Mouse (Mus musculus) frontal cortex, postnatal 25 days (tissue): ENCODE measurements around the gene Pcbp2.

ENCODE experiments used
- DNase-seq, 2 experiments: peaks; one replicate each; pipeline ENCODE4 v3.0.0; 2022; ENCODE audit warnings: low spot score in 2 of 2

Gene Pcbp2

DNA sequence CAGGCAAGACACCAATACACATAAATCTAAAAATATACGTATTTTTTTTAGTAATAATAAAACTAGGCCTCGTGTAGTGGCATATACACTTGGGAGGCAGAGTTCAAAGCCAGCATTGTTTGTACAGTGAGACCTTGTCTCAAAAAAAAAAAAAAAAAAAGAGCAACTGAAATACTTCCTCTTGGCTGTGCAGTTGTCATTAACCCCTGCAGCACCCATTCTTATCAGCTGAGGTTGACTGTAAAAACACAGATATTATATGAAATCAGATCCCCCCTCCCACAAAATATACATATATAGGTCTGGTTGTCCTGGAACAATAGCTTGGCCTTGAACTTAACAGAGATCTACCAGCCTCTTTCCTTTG is 36.1 kb downstream of the Pcbp2 start:
- no peak for DNase-seq

DNA sequence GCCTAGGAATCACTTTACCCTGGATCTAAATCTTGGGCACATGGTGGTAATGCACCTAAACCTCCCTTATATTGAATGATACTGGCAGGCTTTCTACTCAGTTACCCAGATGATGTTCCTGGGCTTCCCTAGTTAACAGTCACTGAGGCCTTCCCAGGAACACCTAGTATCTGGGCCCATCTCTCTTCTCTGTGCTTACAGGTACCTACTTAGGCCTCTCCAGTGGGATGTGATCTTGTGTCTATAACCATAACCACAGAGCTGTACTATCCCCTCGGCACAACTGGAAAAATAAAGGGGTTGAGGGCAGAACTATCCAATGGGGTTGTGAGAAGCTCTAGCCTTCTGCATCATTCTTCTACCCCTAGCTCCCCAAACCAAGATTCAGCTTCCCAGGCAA is 36.5 kb downstream of the Pcbp2 start:
- DNase-seq = no peak

DNA sequence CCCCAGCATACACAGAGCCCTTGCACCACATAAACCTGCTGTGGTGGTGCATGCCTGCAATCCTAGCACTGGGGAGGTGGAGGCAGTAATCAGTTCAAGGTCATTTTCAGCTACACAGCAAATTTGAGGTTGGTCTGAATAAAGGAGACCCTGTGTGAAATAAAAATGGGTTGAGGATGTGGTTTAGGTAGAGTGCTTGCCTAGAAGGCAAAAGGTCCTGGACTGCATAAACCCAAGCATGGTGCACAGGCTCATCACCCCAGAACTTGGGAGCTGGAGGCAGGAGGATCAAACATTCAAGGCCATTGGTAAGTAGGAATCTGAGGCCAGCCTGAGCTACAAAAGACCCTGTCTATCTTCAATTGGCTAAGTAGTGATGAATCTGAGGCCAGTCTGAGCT is 37.2 kb downstream of the Pcbp2 start:
- no peak for DNase-seq

DNA sequence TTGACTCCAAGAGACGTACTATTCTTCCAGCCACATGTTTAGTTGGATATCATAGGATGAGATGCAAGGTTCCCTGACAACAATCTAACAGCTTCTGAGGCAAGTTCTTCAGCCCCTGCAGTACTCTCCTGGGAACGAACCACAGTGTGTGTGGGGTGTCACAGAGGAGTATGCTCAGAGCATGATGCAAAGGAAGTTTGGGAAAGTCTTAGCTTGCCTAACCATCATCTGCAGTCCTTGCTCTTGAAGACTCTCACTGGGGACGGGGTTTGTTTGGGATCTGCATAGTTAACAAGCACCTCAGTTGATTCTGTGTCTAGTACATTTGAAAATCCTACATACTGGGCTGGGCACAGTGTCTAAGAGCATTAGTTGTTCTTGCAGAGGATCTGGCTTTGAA is 38.0 kb downstream of the Pcbp2 start:
- DNase-seq = no peak

DNA sequence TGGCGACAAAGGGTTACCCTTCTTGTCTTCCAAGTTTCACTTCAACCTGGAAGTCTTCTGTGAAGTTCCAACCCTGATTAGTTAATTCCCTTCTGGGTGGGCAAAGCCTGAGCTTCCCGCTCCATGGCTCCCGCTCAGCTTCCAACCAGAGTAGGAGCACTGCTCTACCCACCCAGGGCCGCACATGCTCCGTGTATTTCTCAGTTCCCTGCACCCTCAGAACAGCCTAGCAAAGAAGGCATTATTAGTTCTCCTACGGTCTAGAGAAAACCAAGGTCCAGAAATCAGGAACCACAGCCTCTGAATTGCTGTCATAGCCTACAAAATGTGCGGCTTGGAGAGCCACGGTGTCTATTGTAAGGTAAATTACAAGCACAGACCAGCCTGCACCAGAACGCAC is 39.8 kb downstream of the Pcbp2 start:
- DNase-seq = no peak

DNA sequence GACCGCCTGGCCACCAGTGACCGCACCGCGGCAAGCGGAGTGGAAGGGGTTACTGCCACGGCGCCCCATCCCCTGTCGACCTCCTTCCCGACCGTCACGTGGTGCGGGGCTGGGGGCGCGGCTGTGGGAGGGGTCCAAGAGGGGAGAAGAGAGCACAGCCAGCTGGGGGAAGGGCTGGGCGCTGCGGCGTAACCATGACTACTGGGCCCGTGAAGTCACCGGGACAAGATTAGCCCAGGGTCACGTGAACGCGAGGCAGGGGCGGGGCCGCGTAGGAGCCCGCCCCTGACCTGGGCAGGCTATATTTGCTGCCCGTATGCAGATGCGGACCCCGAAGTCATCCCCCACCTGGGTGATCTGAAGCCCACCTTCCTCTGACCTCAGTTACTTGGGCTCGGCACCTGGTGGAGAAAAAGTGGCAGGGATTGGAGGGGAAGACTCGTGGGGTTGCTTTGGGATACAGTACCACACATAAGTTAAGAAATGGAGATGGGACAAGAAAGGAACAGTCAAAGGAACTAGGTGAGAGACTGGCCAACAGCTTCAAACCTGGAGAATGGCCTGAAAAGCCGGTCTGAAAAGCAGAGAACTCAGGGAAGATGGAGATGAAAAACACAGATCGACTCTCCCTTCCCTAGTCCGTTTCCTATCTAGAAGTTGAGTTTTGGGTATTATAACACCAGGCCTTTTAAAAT is 40.4 kb downstream of the Pcbp2 start:
- DNase-seq = peak; percentile 62 to 75

DNA sequence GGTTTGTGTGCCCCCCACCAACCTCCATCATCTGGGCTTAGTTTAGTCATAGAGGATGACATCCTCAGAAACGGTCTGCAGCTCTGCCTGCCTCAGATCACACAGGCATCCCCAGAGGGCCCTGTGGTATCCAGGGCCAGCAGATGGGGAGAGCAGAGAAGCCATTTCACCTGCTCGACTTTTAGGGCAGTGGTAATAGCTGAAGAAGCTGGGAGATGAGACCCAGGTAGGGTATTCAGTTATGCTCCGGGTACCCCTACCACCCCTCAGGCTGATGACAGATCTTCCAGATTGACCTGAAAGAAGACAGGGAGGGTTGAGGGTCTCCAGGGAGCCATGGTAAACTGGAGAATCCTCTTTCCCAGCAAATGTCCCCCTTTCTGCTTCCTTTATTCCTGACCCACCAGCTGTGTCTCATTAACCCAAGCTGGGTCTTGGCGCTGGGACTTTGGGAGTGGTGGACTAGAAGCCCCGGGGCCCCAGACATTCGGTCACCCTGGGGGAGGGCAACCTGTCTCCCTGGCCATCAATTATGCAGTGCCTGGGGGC is 41.0 kb downstream of the Pcbp2 start:
- DNase-seq = no peak

DNA sequence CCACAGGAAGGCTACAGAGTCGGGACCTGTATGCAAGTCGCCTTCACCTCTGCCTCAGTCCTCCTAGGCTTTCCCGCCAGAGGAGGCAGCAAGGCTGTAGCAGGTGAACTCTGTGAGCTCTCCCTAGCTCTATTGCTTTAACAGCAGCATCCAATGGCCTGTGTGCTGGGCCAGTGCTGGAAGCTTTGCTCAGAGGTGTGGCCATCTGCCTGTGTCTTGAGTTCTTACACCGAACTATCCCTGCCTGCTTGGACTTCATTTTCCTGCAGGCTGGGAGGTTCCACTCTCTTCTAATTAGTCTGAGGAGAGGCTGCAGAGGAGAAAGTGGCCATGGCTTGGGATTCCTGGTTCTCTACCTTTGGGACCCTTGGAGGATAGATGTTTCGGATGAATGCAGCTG is 41.7 kb downstream of the Pcbp2 start:
- no peak for DNase-seq

DNA sequence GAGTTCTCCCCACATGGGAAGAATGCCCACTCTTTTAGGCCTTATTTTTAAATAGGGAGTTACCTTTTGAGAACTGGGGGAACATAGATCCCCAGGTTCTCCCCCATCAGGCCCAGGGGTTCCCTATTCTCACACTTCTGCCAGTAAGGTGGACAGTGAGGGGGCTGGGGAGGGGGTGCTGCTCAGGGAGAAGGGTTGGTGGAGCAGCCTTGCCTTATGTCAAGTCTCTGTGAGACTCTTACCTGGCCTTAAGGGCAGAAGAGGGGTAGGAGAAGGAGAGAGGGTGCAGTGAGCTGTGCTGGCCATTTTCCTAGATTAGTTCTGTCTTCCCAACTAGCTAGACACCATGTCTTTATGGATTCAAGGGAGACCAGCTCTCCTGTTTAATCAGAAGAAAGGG is 42.1 kb downstream of the Pcbp2 start:
- DNase-seq = no peak

DNA sequence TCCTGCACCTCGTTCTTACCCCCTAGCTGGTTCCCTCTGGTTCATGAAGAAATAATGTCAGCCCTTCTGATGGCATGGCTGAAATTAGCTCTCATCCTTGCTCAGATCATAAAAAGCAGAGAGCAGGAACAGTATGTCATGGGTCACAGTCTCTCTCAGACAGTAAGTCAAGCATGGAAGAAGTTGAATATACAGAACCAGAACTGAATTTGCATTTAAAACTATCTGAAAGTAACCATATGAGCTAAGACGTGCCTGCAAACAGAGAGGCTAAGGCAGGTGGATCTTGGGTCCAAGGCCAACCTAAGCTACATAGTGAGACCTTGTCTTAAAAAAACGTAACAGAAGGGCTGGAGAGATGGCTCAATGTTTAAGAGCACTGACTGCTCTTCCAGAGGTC is 42.7 kb downstream of the Pcbp2 start:
- DNase-seq = no peak

DNA sequence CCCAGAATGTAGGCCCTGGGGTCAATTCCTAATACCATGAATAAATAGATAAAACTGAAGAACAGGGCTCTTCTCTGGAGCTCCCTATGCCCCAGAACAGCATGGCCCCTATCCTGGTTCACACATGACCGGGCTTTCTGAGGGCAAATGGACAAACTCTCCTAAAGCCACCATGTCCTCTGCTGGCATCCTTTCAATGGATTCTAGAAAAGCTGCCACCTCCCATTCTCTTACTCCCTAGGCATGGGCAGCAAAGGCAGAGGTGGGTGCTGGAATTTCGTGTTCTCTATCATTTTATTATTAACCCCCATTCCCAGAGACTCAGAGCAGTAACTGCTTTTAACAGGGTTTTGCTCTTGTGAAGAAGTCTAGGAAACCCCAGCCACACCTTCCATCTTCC is 44.9 kb downstream of the Pcbp2 start:
- DNase-seq = no peak

DNA sequence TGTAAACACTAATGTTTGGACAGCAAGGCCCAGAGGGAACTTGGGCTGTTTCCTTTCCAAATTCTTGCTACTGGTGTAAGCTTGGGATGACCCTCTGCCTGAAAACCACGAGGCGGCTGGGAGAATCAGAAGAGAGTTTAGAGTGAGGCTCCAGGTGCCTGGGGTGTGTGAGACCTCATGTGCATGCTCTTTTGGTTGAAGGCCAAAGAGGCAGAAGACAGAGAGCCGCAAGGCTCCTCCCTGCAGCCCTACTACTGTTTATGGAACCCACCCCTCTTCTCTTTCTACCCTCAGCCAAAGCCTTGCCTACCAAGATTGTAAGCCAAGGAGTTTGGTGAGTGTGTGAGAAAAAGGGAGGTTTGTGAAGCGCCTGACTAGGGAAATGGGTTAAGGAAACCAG is 45.5 kb downstream of the Pcbp2 start:
- no peak for DNase-seq

DNA sequence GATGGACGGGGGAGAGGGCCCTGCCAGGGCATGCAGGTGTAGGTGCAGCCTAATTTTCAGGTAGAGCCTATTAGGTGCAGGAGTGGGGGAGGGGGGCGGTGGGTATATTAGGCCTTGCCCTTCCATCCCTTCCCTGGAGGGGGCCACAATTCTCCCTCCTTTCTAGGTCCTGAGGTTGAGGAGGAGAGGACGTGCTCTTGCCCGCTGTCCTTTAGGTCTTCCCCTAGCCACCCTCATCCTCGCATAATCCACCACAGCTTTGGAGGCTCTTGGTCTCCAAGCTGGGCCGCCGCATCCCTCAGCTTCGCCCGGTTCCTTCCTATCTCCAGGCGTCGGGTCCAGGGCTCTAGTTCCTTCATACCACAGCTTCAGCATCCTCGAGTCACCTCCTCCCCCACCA is 46.0 kb downstream of the Pcbp2 start:
- DNase-seq = no peak

DNA sequence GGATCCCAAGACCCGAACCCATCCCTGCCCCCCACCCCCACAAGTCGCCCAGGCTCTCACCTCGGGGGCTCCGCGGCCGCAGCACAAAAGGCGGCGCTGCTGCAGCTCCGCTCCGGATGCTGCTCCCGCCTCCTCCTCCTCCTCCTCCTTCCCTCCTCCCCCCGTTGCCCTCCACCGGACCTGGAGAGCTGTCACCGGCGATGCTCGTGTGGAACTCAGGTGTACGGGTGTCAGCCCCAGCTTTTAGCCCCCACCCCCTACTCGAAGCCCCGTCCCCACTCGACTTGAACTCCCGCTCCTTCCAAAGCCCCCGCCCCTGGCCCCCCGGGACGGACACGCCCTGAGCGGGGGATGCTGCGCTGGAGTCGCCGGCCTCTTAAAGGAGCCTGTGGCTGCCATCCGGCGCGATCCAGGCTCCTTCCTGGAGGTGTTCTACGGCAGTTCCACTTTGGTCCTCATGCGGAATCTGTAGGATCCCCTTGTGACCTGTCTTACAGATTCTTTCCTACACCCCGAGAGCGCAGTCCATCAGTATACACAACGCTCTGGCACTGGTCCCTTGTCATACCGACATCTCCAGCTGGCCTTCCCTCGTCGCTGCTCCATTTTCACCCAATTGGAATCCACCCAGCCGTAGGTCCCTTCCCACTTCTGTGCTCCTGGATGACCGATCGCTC is 46.5 kb downstream of the Pcbp2 start, which contains the start of gene Map3k12:
Gene Map3k12, minus strand, starts transcription at position 337 of the 677 bp plus-strand sequence.
- peak; percentile 52 to 68 for DNase-seq

DNA sequence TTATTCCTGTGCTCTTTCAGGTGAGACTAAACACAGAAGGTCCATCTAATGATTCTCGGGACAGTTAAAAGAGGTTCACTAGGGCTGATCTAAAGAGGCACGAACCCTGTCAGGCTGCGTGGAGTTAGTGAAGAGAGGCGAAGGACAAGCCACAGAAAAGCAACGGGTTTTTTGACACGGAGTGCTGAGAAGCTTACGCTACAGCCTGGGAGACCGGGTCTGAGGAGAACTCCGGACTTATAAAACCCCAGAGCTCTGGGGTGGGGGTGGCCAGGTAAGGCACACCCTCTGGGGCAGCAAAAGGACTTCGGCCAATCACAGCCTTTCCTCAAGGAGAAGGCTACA is 47.3 kb downstream of the Pcbp2 start:
- DNase-seq = no peak

DNA sequence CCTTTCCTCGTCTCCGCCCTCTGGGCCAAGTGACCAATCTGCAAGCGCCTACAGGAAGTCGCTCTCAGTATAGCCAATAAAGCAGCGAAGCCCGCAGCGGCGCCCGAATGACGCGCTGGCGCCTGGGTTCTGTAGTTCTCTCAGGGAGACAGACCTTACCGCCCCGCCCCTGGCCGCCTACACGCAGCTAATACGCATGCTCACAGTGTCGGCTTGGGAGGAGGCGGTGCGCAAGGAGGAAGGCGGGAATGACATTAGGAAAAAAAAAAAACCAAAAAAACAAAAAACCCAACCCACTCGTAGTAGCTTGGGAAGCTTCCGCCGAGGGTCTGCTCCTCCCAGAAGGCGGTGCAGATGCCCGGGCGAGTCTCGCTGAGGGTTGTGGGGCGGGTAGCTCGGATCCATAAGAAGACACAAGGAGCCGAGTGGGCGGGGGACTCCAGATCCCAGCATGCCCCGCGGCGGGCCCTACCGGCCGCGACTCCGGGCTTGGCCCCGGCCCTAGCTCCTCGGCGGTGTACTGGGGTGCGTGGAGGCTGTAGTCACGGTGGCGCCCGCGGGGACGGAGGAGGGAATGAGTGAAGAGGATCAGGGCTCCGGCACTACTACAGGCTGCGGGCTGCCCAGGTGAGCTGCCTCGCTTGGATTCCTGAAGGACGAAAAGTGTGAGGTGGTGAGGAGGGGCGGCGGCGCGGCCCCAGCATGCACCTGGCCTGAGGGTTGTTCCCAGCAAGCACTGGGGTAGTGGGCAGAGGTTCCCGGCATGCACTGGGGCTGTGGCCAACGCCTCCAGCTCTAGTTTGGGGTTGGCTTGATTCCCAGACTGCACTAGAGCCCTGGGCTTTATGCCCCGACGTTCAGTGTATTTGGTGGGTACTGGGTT is 47.9 kb downstream of the Pcbp2 start, which contains the start of gene Tarbp2:
Gene Tarbp2, plus strand, starts transcription at position 217 of the 883 bp plus-strand sequence.
- peak; percentile 100 for DNase-seq

DNA sequence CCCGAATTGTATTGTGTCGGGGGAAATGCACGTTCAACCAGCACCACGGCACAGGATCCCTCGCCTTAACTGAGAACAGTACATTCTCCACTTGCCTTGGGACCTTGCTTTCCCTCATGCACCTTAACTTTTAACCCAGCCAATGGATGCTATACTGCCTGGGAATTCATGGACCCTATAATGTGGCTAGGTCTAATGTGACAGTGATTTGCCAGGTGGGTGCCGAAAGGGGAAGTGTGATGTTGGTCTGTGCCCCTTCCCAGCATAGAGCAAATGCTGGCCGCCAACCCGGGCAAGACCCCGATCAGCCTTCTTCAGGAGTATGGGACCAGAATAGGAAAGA is 48.5 kb downstream of the Pcbp2 start:
- DNase-seq = no peak

DNA sequence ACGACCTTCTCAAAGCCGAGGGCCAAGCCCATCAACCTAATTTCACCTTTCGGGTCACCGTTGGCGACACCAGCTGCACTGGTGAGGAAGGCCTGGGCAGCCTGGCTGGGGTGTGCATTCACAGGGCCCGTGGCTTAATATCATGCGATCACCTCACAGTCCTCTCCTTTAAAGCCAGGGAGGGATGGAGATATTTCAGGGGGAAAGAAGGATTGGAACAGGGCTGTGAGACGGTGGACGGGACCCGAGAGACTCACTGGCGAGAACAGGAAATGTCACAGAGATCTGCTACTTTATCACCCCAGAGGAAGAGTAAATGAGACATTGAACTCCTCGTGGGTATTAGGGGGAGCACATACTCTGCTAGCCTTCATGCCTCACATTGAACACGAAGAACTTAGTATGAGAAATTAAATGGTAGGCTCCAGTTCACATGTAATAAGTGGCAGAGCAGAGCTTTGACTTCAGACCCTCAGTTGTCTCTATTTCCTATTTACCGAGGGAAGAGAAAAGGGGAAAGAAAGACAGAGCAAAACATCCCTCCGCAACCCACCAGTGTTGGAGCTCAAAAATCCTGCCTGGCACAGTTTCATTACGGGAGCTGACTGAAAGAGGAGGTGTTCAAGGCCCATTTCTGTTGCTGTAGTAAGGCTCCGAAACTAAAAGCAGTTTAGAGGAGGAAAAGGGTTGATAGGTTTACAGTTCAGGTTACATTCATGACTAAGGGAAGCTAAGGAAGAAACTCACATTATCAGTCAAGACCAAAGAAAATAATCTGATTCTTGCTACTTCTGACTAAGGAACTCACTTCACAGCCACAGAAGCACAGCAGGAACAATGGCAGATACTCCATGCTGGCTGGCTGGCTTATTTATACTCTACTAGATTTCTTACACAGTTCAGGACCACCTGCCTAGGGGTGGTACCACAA is 49.1 kb downstream of the Pcbp2 start:
- DNase-seq = no peak

DNA sequence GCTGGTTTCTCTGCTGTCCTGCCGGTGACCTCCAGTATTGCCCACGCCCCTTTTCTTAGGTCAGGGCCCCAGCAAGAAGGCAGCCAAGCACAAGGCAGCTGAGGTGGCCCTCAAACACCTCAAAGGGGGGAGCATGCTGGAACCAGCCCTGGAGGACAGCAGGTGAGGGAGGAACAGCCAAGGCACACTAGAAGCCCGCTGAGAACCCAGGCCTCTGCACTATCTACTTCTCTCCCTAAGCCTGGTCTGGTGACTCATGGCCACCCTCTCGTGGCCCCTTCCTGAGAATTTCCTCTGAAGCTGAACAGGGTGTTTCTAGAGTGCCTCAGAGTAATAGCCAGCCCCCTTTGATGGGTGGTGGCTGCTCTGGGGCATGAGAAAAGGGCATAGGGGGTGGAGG is 50.1 kb downstream of the Pcbp2 start:
- DNase-seq = no peak

DNA sequence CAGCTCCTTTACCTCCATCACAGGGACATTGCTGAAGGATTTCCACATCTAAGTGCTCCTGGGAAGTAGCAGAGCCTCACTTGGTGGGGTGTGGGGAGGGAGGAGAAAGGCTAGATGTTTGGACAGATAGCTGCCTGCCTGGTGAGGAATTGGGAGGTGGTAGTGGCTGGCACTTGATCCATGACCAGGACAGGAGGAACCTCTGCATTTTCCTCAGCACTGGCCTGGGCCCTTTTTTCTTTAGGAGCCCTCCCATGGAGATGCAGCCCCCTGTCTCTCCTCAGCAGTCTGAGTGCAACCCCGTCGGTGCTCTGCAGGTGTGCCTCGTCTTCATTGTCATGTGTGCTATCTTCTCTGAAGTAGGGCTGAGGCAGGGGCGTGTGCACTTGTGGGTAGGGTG is 51.1 kb downstream of the Pcbp2 start:
- DNase-seq = no peak

DNA sequence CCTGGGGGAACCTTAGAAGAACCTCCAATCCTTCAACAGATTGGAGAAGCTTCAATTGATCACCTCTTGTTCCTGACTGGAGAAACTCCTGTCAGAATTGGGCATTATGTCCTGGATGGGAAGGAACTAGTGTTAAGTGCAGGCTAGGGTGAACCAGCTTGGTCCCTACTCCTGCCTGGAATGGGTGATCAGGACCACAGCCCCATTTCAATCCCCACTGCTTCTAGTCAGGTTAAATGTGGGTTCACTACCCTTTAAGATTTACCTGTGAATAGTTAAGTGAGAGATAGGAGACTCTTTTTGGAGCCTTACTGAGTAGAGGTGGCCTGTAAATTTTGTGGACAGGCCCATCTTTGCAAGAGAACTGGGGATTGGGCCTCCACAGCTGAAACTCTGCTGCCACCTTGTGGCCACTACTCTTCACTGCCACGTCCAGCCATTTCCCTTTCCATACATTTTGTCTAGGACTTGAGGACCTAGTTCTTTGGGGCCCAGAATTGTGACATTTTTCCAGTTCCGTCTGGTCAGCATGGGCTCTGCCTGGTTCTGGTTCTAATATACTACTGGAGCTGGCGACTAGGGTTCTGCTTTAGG is 54.6 kb downstream of the Pcbp2 start, which contains the start of gene Npff:
Gene Npff, minus strand, starts transcription at position 51 of the 594 bp plus-strand sequence.
- peak; percentile 71 to 76 for DNase-seq
